Mouse (Mus musculus) frontal cortex, adult (tissue): ENCODE results near the gene Lyg2.

Experiments
- ATAC-seq: cut with Nextera tagmentation; 2 replicates; pipeline ENCODE4 v1.9.2; 2017; ENCODE audit warnings: mild to moderate bottlenecking, moderate library complexity, mixed read lengths; ENCODE audit not compliant: low TSS enrichment

Lyg2 gene

GRCm38 (mm10) chr1:37883411-37883810 lies 32.9 kb downstream of the Lyg2 start:
- no peak for ATAC-seq

GRCm38 (mm10) chr1:37877736-37878460 lies 38.4 kb downstream of the Lyg2 start:
- ATAC-seq, result no peak

GRCm38 (mm10) chr1:37873157-37873556 lies 43.1 kb downstream of the Lyg2 start:
- no peak for ATAC-seq

- ATAC-seq, result peak; percentile 90
Observed at GRCm38 (mm10) chr1:37872131-37873067, 43.9 kb downstream of the Lyg2 start.

- peak; percentile 24 for ATAC-seq
Observed at GRCm38 (mm10) chr1:37871704-37872103, 44.6 kb downstream of the Lyg2 start, which contains the start of gene Lipt1. Gene Lipt1 (plus strand): TSS chr1:37871738.

GRCm38 (mm10) chr1:37869362-37869761 lies 46.9 kb downstream of the Lyg2 start:
- no peak for ATAC-seq

GRCm38 (mm10) chr1:37868640-37869039 lies 47.7 kb downstream of the Lyg2 start:
- ATAC-seq, result no peak

- ATAC-seq, result no peak
Observed at GRCm38 (mm10) chr1:37867684-37868322, 48.5 kb downstream of the Lyg2 start.

- ATAC-seq, result no peak
Observed at GRCm38 (mm10) chr1:37867056-37867455, 49.2 kb downstream of the Lyg2 start.

- no peak for ATAC-seq
Observed at GRCm38 (mm10) chr1:37866286-37866685, 50.0 kb downstream of the Lyg2 start, which contains the start of gene Tsga10. Gene Tsga10 (minus strand): TSS chr1:37866429.

GRCm38 (mm10) chr1:37865401-37866215 lies 50.7 kb downstream of the Lyg2 start:
- no peak for ATAC-seq

GRCm38 (mm10) chr1:37864511-37865400 lies 51.5 kb downstream of the Lyg2 start:
- peak; percentile 90 for ATAC-seq
